Mouse (Mus musculus) thymus, adult 2 months (tissue): ENCODE results near the gene Tmem132d. TPM values are rescaled to one million over a fixed set of nuclear protein-coding genes. Genes with fewer than 3 reads are reported as not detected.

ENCODE experiments used
- DNase-seq: peaks from one replicate; pipeline ENCODE4 v3.0.0; 2021
- H3K27ac ChIP-seq: fragments of 200-500 bp; 2 replicates; pipeline ENCODE4 v1.5.1; 2012; ENCODE audit warnings: low read length, control low read depth; ENCODE audit not compliant: control insufficient read depth, insufficient read depth
- H3K27me3 ChIP-seq: fragments of 200-500 bp; 2 replicates; pipeline ENCODE4 v1.6.1; 2012; ENCODE audit warnings: mild to moderate bottlenecking, low read length, moderate library complexity, mixed read lengths; ENCODE audit not compliant: control insufficient read depth, insufficient read depth
- H3K36me3 ChIP-seq: fragments of 200-500 bp; 2 replicates; pipeline ENCODE4 v1.6.1; 2012; ENCODE audit warnings: mild to moderate bottlenecking, low read length, moderate library complexity; ENCODE audit not compliant: control insufficient read depth, insufficient read depth
- H3K4me1 ChIP-seq: fragments of 200-500 bp; replicated peaks from 2 replicates; pipeline ENCODE4 v1.6.1; 2012; ENCODE audit warnings: low read length; ENCODE audit not compliant: control insufficient read depth, insufficient read depth
- H3K4me3 ChIP-seq: fragments of 200-500 bp; 2 replicates; pipeline ENCODE4 v1.5.1; 2012; ENCODE audit warnings: mild to moderate bottlenecking, low read length, control low read depth, moderate library complexity; ENCODE audit not compliant: control insufficient read depth, insufficient read depth
- CTCF ChIP-seq: fragments of 200-500 bp; IDR thresholded peaks from 2 replicates; pipeline ENCODE4 v1.5.1; 2012; ENCODE audit warnings: mild to moderate bottlenecking, control low read depth, low read length, moderate library complexity, borderline replicate concordance; ENCODE audit not compliant: control insufficient read depth, poor library complexity, insufficient read depth; ENCODE audit errors: extremely low read depth
- POLR2A ChIP-seq: fragments of 200-500 bp; IDR thresholded peaks from 2 replicates; pipeline ENCODE4 v1.6.1; 2012; ENCODE audit warnings: mild to moderate bottlenecking, low read length, control low read depth, moderate library complexity; ENCODE audit not compliant: control insufficient read depth, poor library complexity, insufficient read depth; ENCODE audit errors: extremely low read depth
- WGBS: fragments of 180-500 bp; shearing (Covaris S2); methylation state at CpG from one replicate; pipeline ENCODE4 v1.1.7; 2018; 5-methylcytosine and 5-hydroxymethylcytosine counted together
- polyA plus RNA-seq: library from polyadenylated mRNA; depleted of rRNA; stranded (reverse); fragments of >200 nt; gene quantifications from 2 replicates; pipeline ENCODE4 v1.2.3, GENCODE M21; 2012

Tmem132d gene
- polyA plus RNA-seq, 1 experiment: 0.07 TPM

GRCm38 (mm10) chr5:127831791-127832190 lies 601.1 kb downstream of the Tmem132d start:
- no peaks in the 10 kb centered on the region for H3K36me3 ChIP-seq
- TF ChIP-seq POLR2A: no peak
- no peak for TF ChIP-seq CTCF
- no peaks in the 10 kb centered on the region for H3K27me3 ChIP-seq
- no peak for DNase-seq
- WGBS: 93% methylated on average over 2 of the region's 2 CpGs
- H3K27ac ChIP-seq: no peak overlapping the region
- H3K4me3 ChIP-seq: no peak overlapping the region
- no peaks in the 10 kb centered on the region for H3K4me1 ChIP-seq

- no peak for DNase-seq
- Histone ChIP-seq H3K4me1 (no peaks in the 10 kb centered on the region), H3K36me3 (no peaks in the 10 kb centered on the region), H3K27ac (no peak overlapping the region), H3K27me3 (no peaks in the 10 kb centered on the region), H3K4me3 (no peak overlapping the region)
- TF ChIP-seq POLR2A (no peak), CTCF (no peak)
- WGBS: 83% methylated on average over 1 of the region's 1 CpGs
Measured at GRCm38 (mm10) chr5:127830831-127831230, 602.0 kb downstream of the Tmem132d start.

- DNase-seq: no peak
- H3K27ac ChIP-seq: no peak overlapping the region
- H3K4me3 ChIP-seq: no peak overlapping the region
- no peak for TF ChIP-seq POLR2A
- no peak for TF ChIP-seq CTCF
- WGBS: 93% methylated on average over 6 of the region's 6 CpGs
- no peaks in the 10 kb centered on the region for H3K27me3 ChIP-seq
- no peaks in the 10 kb centered on the region for H3K36me3 ChIP-seq
- H3K4me1 ChIP-seq: no peaks in the 10 kb centered on the region
Measured at GRCm38 (mm10) chr5:127828756-127829155, 604.1 kb downstream of the Tmem132d start.

- H3K27me3 ChIP-seq: no peaks in the 10 kb centered on the region
- no peak for TF ChIP-seq POLR2A
- no peak for TF ChIP-seq CTCF
- no peak overlapping the region for H3K4me3 ChIP-seq
- H3K4me1 ChIP-seq: no peaks in the 10 kb centered on the region
- DNase-seq: no peak
- H3K27ac ChIP-seq: no peak overlapping the region
- 30% methylated on average over 1 of the region's 1 CpGs for WGBS
- no peaks in the 10 kb centered on the region for H3K36me3 ChIP-seq
Measured at GRCm38 (mm10) chr5:127821960-127822359, 610.9 kb downstream of the Tmem132d start.

DNA sequence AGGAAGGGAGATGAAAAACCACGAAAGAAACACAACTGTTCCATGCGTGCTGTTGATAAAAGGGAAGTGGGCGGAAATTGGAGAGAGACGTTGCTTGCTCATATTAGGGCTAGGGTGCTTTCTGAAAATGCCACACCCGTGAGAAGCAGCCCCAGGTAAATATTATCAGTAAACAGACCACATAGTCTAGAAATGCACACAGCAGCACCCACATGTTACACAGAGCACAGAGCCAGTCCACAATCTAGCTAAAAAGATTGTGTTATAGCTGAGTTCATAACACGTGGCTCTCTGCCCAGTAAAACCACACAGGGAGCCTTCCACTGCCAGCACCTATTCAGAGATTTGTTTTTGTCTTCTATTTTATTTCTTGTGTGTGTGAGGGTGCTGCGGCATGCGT lies 617.6 kb downstream of the Tmem132d start:
- DNase-seq: no peak
- no peak overlapping the region for H3K4me3 ChIP-seq
- H3K36me3 ChIP-seq: no peaks in the 10 kb centered on the region
- H3K27ac ChIP-seq: no peak overlapping the region
- 62% methylated on average over 8 of the region's 8 CpGs for WGBS
- H3K27me3 ChIP-seq: no peaks in the 10 kb centered on the region
- H3K4me1 ChIP-seq: no peaks in the 10 kb centered on the region
- TF ChIP-seq CTCF: no peak
- no peak for TF ChIP-seq POLR2A

DNA sequence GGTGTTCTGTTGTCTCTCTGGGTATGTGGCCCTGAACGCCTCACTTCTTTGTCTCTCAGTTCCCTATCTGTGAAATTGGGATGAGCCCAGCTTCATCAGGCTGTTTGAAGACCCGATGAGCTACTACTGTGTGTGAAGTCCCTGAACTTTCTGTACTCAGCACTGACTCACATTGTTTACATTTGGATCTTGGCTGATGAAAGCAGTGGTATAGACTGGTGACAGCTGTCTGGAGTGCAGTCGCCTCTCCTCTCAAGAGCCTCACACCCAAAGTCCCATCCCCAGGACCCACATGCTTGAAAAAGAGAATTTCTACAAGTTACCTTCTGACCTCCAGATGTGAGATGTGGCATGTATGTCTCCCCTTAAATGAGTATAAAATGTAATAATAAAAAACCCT lies 625.5 kb downstream of the Tmem132d start:
- H3K36me3 ChIP-seq: no peaks in the 10 kb centered on the region
- DNase-seq: no peak
- H3K27me3 ChIP-seq: no peaks in the 10 kb centered on the region
- WGBS: 88% methylated on average over 3 of the region's 3 CpGs
- TF ChIP-seq POLR2A: no peak
- TF ChIP-seq CTCF: no peak
- H3K27ac ChIP-seq: no peak overlapping the region
- H3K4me1 ChIP-seq: no peaks in the 10 kb centered on the region
- no peak overlapping the region for H3K4me3 ChIP-seq

DNA sequence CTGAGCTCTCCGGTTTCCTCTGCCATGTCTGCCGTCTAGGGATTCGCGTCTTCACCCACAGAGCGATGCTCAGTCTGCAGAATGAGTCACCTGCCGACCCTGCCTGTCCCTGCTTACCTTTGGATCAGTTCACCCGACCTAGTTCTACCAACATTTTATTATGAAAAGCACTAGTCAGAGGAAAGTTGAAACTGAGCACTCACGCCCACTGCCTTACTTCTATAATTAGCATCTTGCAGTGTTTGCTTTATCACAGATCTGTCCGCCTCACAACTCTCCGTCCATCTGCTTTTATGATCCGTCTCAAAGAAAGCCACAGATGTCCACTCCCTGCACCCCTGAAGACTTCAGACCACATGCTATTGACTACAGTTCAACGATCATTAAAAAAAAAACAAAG lies 626.0 kb downstream of the Tmem132d start:
- WGBS: 92% methylated on average over 12 of the region's 12 CpGs
- Histone ChIP-seq H3K27ac (no peak overlapping the region), H3K36me3 (no peaks in the 10 kb centered on the region), H3K27me3 (no peaks in the 10 kb centered on the region), H3K4me1 (no peaks in the 10 kb centered on the region), H3K4me3 (no peak overlapping the region)
- no peak for DNase-seq
- no peak for TF ChIP-seq POLR2A
- no peak for TF ChIP-seq CTCF
